Mouse (Mus musculus) small intestine, adult 2 months (tissue): ENCODE measurements around the gene Tnfsf11.

Experiments
- CTCF ChIP-seq: fragments of 200-500 bp; IDR thresholded peaks from 2 replicates; pipeline ENCODE4 v1.5.1; 2012; ENCODE audit warnings: low read depth, mild to moderate bottlenecking, control low read depth, inconsistent platforms, low read length, moderate library complexity, mixed read lengths; ENCODE audit not compliant: insufficient replicate concordance, insufficient read length; ENCODE audit errors: extremely low read depth
- POLR2A ChIP-seq: fragments of 200-500 bp; IDR thresholded peaks from 2 replicates; pipeline ENCODE4 v1.6.1; 2012; ENCODE audit warnings: low read depth, mild to moderate bottlenecking, control low read depth, inconsistent platforms, low read length, moderate library complexity

DNA sequence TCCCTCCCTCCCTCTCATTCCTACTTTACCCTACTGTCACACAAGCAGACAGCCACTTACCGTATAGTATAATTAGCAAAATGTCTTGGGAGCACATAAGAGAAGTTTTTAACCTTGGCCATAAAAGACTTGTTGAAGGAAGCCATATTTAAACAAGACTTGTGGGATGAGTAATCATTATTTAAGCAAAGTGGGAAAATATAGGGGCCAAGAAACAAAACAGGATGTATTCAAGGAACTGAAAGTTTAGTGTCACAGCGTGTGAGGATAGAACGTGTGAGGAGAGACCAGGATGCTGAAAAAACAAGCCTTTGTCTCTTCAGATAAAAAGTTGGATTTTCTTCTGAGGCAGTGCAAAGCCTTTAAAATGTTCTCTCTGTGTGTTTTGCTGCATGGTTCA is 11.2 kb upstream of the Tnfsf11 start:
- TF ChIP-seq POLR2A (no peak), CTCF (no peak)
